Mouse (Mus musculus) bone marrow macrophage, adult 2 months (primary cell): Measurements from ENCODE around the gene Sec16b.

Experiments used
- CTCF ChIP-seq: IDR thresholded peaks from 2 replicates; pipeline ENCODE4 v1.5.1; 2012; ENCODE audit warnings: low read depth, mild to moderate bottlenecking, low read length, moderate library complexity
- POLR2A ChIP-seq: IDR thresholded peaks from 2 replicates; pipeline ENCODE4 v1.6.1; 2012; ENCODE audit warnings: mild to moderate bottlenecking, low read depth, low read length, borderline replicate concordance

DNA sequence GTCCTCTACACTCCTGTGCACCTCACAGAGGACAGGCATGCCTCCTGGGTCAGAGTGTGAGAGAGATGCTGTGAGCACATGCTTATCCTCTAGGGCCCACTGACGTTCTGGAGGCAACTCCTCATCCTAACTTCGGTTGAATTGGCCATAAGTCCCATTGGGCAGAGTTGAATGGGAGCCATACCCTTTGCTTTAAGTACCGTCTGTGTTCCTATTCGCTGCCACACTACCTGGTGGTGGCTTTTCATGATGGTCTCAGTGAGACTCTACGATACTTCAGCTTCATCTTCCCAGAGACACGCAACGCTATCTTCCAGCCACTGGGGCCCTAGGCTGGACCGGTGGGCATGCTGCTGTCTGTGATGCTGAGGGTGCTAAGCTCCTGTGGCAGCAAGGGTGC, 38.5 kb downstream of the Sec16b start:
- TF ChIP-seq CTCF (no peak), POLR2A (no peak)
